Mouse (Mus musculus) kidney, postnatal 0 days (tissue): ENCODE data around the gene Fam57b. TPM values are rescaled to one million over a fixed set of nuclear protein-coding genes. Genes with fewer than 3 reads are reported as not detected.

Source experiments
- ATAC-seq: fragments of 200-750 bp; cut with Nextera tagmentation; replicated peaks from 2 replicates; pipeline ENCODE4 v1.8.0; 2017; ENCODE audit warnings: low read depth, moderate number of reproducible peaks, moderate TSS enrichment, moderate library complexity; ENCODE audit not compliant: low FRiP score
- DNase-seq: peaks from one replicate; pipeline ENCODE4 v3.0.0-alpha.2; 2016; ENCODE audit warnings: low spot score
- H3K27ac ChIP-seq: fragments of 300-500 bp; sonication (generic); 2 replicates; pipeline ENCODE4 v1.5.1; 2014; ENCODE audit warnings: mild to moderate bottlenecking
- H3K27me3 ChIP-seq: fragments of 300-500 bp; sonication (generic); 2 replicates; pipeline ENCODE4 v1.6.1; 2014; ENCODE audit warnings: low read length, mixed read lengths; ENCODE audit not compliant: insufficient read depth
- H3K36me3 ChIP-seq: fragments of 300-500 bp; sonication (generic); 2 replicates; pipeline ENCODE4 v1.6.1; 2014; ENCODE audit warnings: low read length, mixed read lengths; ENCODE audit not compliant: insufficient read depth
- H3K4me1 ChIP-seq: fragments of 300-500 bp; sonication (generic); replicated peaks from 2 replicates; pipeline ENCODE4 v1.6.1; 2014; ENCODE audit warnings: antibody characterized with exemption, low read length, mixed read lengths; ENCODE audit not compliant: insufficient read depth
- H3K4me2 ChIP-seq: fragments of 300-500 bp; sonication (generic); 2 replicates; pipeline ENCODE4 v1.6.1; 2014; ENCODE audit warnings: mild to moderate bottlenecking, low read length, moderate library complexity, mixed read lengths
- H3K4me3 ChIP-seq: fragments of 300-500 bp; sonication (generic); replicated peaks from 2 replicates; pipeline ENCODE4 v1.5.1; 2014; ENCODE audit warnings: low read depth, low read length
- H3K9ac ChIP-seq: fragments of 300-500 bp; sonication (generic); 2 replicates; pipeline ENCODE4 v1.6.1; 2014; ENCODE audit warnings: low read depth, low read length
- H3K9me3 ChIP-seq: fragments of 300-500 bp; sonication (generic); replicated peaks from 2 replicates; pipeline ENCODE4 v1.6.1; 2016; ENCODE audit warnings: low read length, inconsistent platforms, mixed read lengths
- CTCF ChIP-seq: IDR thresholded peaks from 2 replicates; pipeline ENCODE4 v1.5.1; 2016; ENCODE audit warnings: antibody characterized with exemption, low read depth, mild to moderate bottlenecking, moderate library complexity
- WGBS: fragments of 180-500 bp; shearing (Covaris S2); extraction: QIAGEN DNeasy Blood & Tissue Kit; methylation state at CpG from one replicate; pipeline ENCODE4 v1.1.7; 2014; 5-methylcytosine and 5-hydroxymethylcytosine counted together
- polyA plus RNA-seq: library from polyadenylated mRNA; unstranded; fragments of >200 nt; fragmentation: Nextera tagmentation; extraction: Ambion mirVana; gene quantifications from 2 replicates; pipeline ENCODE4 v1.2.1, GENCODE M21; 2015

Fam57b gene
- polyA plus RNA-seq, 1 experiment from 2014 or later, result 0.11 TPM

- no peak overlapping the region for H3K27ac ChIP-seq
- 91% methylated on average over 4 of the region's 4 CpGs for WGBS
- no peak overlapping the region for H3K9ac ChIP-seq
- peaks cover 62% of the 10 kb centered on the region for H3K36me3 ChIP-seq
- DNase-seq (no peak), ATAC-seq (no peak)
- H3K9me3 ChIP-seq, result no peaks in the 10 kb centered on the region
- H3K4me3 ChIP-seq, result no peak overlapping the region
- no peaks in the 10 kb centered on the region for H3K27me3 ChIP-seq
- H3K4me1 ChIP-seq, result peaks cover 8% of the 10 kb centered on the region
- H3K4me2 ChIP-seq, result no peak overlapping the region
- no peak for TF ChIP-seq CTCF
These were observed 8.3 kb upstream of the Fam57b start for GRCm38 (mm10) chr7:126789141-126789540.

DNA sequence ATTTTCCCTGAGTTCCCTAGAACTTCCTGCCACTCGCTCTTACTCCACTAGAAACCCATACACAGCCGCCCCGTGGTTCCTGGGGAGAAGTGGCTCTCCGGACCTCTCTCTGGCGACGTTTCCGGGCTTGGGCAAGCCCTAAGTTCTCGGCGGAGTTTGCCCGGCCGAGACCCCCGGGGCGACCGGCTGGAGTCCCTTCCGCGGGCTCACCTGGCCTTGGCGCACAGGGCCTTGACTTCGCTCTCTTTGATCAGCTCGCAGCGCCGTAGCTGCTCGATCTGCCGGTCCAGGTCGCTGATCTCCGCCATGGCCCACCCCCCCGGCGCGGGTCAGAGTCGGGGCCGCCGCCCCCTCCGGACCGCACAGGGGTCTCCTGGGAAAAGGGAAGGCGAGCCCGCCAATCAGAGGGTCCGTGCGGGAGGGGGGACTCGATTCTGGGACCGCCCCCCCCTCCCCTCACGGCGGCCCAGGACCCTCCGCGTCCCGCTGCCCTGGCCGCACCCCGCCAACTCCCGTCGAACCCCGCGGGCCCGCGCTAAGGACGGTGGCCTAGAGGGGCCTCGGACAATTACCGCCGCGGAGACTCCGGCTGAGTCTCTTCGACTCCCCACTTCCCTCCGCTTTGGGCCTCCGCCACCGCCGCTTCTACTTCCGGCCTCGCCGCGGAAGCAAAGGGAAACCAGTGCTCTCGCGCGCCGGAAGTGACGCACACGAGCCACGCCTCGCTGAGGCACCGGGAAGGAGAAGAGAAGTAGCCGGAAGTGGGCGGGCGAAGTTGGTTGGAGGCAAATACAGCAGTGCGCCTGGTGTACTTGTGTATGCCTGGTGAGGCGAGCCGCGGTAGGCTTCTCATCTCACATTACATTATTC lies 5.4 kb upstream of the Fam57b start, which contains the start of gene Ppp4c:
Gene Ppp4c, minus strand, starts transcription at position 646 of the 870 bp plus-strand sequence.
- H3K4me1 ChIP-seq, result peaks cover 11% of the 10 kb centered on the region
- peak; percentile 91 for ATAC-seq
- H3K9me3 ChIP-seq, result no peaks in the 10 kb centered on the region
- H3K36me3 ChIP-seq, result peaks cover 54% of the 10 kb centered on the region
- no peaks in the 10 kb centered on the region for H3K27me3 ChIP-seq
- H3K9ac ChIP-seq, result peak within 1 kb of the TSS; percentile 96
- DNase-seq, result peak; percentile 99
- WGBS, result under 1% methylated on average over 81 of the region's 83 CpGs
- H3K4me3 ChIP-seq, result peak within 1 kb of the TSS; percentile 98
- TF ChIP-seq CTCF, result no peak
- H3K4me2 ChIP-seq, result peak within 1 kb of the TSS; percentile 69
- peak within 1 kb of the TSS; percentile 99 for H3K27ac ChIP-seq

DNA sequence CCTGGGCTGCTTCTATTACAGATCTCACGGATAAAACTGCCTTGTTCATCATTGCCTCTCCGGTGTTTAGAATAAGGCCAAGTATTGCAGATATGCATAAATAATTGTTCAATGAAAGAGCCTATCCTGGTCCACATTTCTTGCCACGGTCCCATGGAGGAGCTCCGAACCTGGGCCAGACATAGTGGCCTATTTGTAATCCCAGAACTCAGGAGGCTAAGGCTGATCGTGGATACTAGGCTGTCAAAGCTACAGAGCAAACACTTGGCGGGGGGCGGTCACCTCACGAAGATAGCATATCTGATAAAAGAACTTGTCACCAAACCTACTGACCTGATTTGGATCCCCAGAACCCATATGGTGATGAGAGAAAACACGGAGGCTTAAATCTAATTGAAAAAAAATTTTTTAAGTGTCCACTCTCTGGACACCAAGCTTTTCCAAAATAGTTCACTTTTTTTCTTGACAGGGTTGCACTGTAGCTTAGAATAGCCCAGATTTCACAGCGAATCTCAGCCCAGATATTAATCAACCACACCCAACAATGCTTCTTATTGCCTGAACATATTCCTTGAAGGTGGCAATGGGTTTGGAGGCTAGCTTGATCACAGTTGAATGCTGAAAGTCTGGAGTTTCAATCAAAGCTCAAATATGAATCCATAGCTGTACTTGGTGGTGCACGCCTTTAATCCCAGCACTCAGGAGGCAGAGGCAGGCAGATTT lies 4.6 kb upstream of the Fam57b start:
- Histone ChIP-seq H3K4me3 (peak overlapping the region; percentile 98), H3K27me3 (no peaks in the 10 kb centered on the region), H3K36me3 (peaks cover 46% of the 10 kb centered on the region), H3K9me3 (no peaks in the 10 kb centered on the region), H3K4me2 (peak overlapping the region; percentile 69), H3K9ac (peak overlapping the region; percentile 19; the same call in 1 of the 2 replicates), H3K4me1 (peaks cover 11% of the 10 kb centered on the region), H3K27ac (peak overlapping the region; percentile 99)
- no peak for TF ChIP-seq CTCF
- DNase-seq (no peak), ATAC-seq (0 out of 2 replicates have a peak, but pooled peaks have one; percentile 0)
- 26% methylated on average over 11 of the region's 11 CpGs for whole genome bisulfite sequencing

GRCm38 (mm10) chr7:126793456-126794270 lies 3.8 kb upstream of the Fam57b start:
- Histone ChIP-seq H3K4me1 (peaks cover 11% of the 10 kb centered on the region), H3K9me3 (no peaks in the 10 kb centered on the region), H3K36me3 (peaks cover 38% of the 10 kb centered on the region), H3K4me2 (no peak overlapping the region), H3K27ac (peak overlapping the region; percentile 99; the same call in 1 of the 2 replicates), H3K27me3 (no peaks in the 10 kb centered on the region), H3K9ac (no peak overlapping the region), H3K4me3 (no peak overlapping the region)
- DNase-seq (no peak), ATAC-seq (no peak)
- WGBS, result 72% methylated on average over 4 of the region's 4 CpGs
- no peak for TF ChIP-seq CTCF

DNA sequence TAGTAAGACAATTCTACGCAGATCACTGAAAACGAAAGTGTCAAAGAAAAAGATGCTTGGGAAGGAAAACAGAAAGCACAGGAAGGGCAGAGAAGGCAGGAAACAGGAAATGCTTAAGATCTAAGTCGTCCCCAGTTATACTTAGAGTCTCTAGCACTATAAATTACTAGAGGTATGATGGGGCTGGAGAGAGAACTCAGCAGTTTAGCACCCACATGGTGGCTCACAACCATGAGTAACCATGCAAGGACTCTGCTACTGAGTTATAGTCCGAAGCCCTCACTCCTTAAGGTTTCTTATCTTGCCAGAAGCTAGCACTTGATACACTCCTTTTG lies 3.2 kb upstream of the Fam57b start:
- DNase-seq (no peak), ATAC-seq (no peak)
- Histone ChIP-seq H3K4me3 (no peak overlapping the region), H3K9ac (no peak overlapping the region), H3K36me3 (peaks cover 32% of the 10 kb centered on the region), H3K27me3 (no peaks in the 10 kb centered on the region), H3K27ac (no peak overlapping the region), H3K4me2 (no peak overlapping the region), H3K9me3 (no peaks in the 10 kb centered on the region), H3K4me1 (peaks cover 11% of the 10 kb centered on the region)
- 56% methylated on average over 4 of the region's 4 CpGs for WGBS
- no peak for TF ChIP-seq CTCF
